Mouse (Mus musculus) liver, embryonic 14.5 days (tissue): ENCODE data around the gene March6.

Experiments used
- CTCF ChIP-seq: IDR thresholded peaks from 2 replicates; pipeline ENCODE4 v1.5.1; 2016; ENCODE audit warnings: antibody characterized with exemption, low read depth, control low read depth
- EP300 ChIP-seq: IDR thresholded peaks from 2 replicates; pipeline ENCODE4 v1.6.1; 2016; ENCODE audit warnings: antibody characterized with exemption, low read depth

DNA sequence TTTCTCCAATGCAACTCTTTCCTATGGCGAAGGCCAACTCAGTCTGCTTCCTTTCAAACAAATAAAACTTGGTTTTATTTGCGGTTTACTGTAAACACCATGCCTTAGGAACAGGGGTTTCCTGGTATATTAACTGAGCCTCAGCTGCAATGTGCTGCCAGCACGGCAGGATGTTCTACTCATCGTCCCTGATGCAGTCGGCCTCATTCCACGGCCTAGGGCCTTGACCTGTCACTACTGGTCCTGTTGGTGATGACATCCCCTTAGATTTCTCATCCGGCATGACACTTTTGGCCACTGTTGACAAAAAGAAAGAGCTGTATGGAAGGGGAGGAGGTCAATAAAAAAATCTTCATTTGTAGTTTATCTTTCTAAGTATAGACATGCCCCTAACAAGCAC lies 72.8 kb downstream of the March6 start:
- TF ChIP-seq CTCF (no peak), EP300 (no peak)
